Mouse (Mus musculus) G1E (cell line): Measurements from ENCODE around the gene Polr3e. TPM values are rescaled to one million over a fixed set of nuclear protein-coding genes. Genes with fewer than 3 reads are reported as not detected.
"Not testable (repeated sequence)": the region's sequence is repeated elsewhere in the genome, so short reads cannot be mapped to it uniquely, and the experiment has no call there.

Experiments
- ATAC-seq: 2 replicates; pipeline ENCODE4 v1.8.0; 2016; ENCODE audit warnings: mild to moderate bottlenecking; ENCODE audit not compliant: insufficient number of reproducible peaks, poor library complexity, low FRiP score, severe bottlenecking; ENCODE audit errors: extremely low read depth
- DNase-seq: peaks from one replicate; pipeline ENCODE4 v3.0.0; 2012; ENCODE audit warnings: low spot score
- H3K27me3 ChIP-seq: 2 replicates; pipeline ENCODE4 v1.6.1; 2012; ENCODE audit warnings: mild to moderate bottlenecking, low read length, inconsistent platforms; ENCODE audit not compliant: insufficient read depth
- H3K36me3 ChIP-seq: replicated peaks from 2 replicates; pipeline ENCODE3; 2012; ENCODE audit warnings: mild to moderate bottlenecking, inconsistent platforms
- H3K4me1 ChIP-seq: 2 replicates; pipeline ENCODE4 v1.6.1; 2012; ENCODE audit warnings: low read depth, low read length, inconsistent platforms, mixed read lengths; ENCODE audit not compliant: insufficient read depth
- H3K4me3 ChIP-seq: 2 replicates; pipeline ENCODE4 v1.5.1; 2012; ENCODE audit warnings: low read depth, mild to moderate bottlenecking, inconsistent platforms, low read length, moderate library complexity, mixed read lengths
- H3K9me3 ChIP-seq: replicated peaks from 2 replicates; pipeline ENCODE4 v1.6.1; 2012; ENCODE audit warnings: inconsistent platforms
- CTCF ChIP-seq: IDR thresholded peaks from 2 replicates; pipeline ENCODE4 v1.5.1; 2012; ENCODE audit warnings: low read depth, low read length, inconsistent platforms, mixed read lengths
- GATA1 ChIP-seq: IDR thresholded peaks from 2 replicates; pipeline ENCODE4 v1.6.1; 2012; ENCODE audit warnings: borderline replicate concordance, low read length, inconsistent platforms, mixed read lengths
- GATA2 ChIP-seq: IDR thresholded peaks from 2 replicates; pipeline ENCODE4 v1.6.1; 2012; ENCODE audit warnings: low read depth, low read length, inconsistent platforms, borderline replicate concordance
- POLR2AphosphoS5 ChIP-seq: IDR thresholded peaks from 2 replicates; pipeline ENCODE4 v1.6.1; 2012; ENCODE audit warnings: low read depth, low read length, inconsistent platforms; ENCODE audit not compliant: insufficient replicate concordance
- TAL1 ChIP-seq: conservative IDR thresholded peaks from 2 replicates; pipeline ENCODE4 v1.6.1; 2012; ENCODE audit warnings: low read depth, low read length, inconsistent platforms, mixed read lengths
- polyA plus RNA-seq: library from polyadenylated mRNA; stranded (reverse); fragments of >175 nt; gene quantifications from 2 replicates; pipeline ENCODE4 v1.2.3, GENCODE M21; 2012
- total RNA-seq, 2 experiments: library from RNA; stranded (forward) in 1 of 2; stranded (reverse) in 1 of 2; fragments of 200-1000 nt in 1 of 2; fragments of >200 nt in 1 of 2; fragmentation: Nextera tagmentation in 1 of 2; gene quantifications; 2 replicates each; pipeline ENCODE4 v1.2.3; 2014 to 2017

Polr3e gene
- total and polyA plus RNA-seq, 3 experiments, result 18.0 to 36.5 (median 27.6) TPM

DNA sequence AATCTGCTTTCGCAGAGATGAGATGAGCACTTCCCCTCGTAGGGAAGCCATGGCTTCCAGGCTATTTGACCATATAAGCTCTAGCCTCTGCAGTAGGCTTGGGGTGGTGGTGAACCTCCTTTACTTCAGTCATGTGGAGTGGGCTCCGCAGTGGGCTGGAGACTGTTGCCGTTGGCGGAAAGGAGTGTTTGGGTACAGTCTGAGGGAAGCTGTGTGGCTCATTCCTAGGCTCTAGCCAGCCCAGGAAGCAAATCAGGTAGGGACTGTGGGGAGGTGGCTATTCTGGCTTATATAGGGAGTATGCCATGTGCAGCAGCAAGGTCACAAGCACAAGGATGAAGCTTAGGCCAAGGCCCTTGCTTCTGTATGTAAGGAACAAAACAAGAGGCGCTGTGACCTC is 23.7 kb downstream of the Polr3e start:
- ATAC-seq (no peak), DNase-seq (no peak)
- peaks cover 97% of the 10 kb centered on the region for H3K36me3 ChIP-seq
- no peaks in the 10 kb centered on the region for H3K27me3 ChIP-seq
- no peaks in the 10 kb centered on the region for H3K9me3 ChIP-seq
- peaks cover 17% of the 10 kb centered on the region for H3K4me1 ChIP-seq
- H3K4me3 ChIP-seq, result no peak overlapping the region
- TF ChIP-seq CTCF (no peak), POLR2AphosphoS5 (no peak)

DNA sequence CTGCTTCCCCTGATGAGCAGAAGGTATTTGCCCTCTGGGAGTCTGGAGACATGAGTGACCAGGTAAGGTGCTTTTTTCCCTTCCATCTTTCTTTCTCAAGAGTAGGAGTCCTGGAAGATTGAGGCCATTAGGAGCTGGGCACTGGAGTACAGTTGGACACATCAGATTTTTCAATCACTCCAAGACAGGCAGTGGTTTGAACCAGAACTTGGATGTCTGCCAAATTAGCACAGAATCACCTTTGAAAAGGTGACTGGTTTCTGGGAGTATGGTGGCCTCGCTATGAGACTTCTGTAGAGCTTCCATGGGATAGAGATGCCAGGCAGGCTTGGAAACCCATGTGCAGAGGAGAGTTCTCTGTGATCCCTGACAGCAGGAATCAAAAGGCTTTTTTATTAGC is 25.0 kb downstream of the Polr3e start:
- Histone ChIP-seq H3K27me3 (no peaks in the 10 kb centered on the region), H3K4me1 (peaks cover 6% of the 10 kb centered on the region), H3K9me3 (no peaks in the 10 kb centered on the region), H3K36me3 (peaks cover 91% of the 10 kb centered on the region), H3K4me3 (no peak overlapping the region)
- ATAC-seq, result no peak
- TF ChIP-seq CTCF (no peak), TAL1 (no peak), GATA2 (no peak), POLR2AphosphoS5 (no peak), GATA1 (no peak)
- no peak for DNase-seq

DNA sequence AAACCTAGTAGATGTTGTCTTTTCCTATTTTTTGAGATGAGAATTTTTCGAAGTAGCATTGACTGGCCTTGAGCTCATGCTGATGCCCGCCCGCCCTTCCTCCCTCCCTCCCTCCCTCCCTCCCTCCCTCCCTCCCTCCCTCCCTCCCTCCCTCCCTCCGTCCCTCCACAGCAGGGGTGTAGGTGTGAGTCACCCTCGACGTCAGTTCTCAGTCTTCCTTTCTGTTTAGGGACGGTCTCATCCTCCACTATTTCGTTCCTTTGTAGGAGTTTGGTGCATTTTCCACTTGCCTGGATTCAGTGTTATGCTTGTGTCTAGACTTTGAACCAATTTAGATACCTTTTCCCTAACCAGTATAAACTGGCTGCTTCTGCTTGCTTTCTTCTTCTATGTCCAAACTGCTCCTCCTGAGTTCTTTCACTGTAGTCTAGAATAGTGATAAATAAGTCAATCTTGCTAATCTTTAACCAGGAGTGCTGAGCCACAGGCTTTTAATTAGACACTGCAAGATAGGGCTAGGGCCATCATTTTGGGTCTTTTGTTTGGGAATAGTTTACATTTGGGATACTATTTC is 26.5 kb downstream of the Polr3e start:
- Histone ChIP-seq H3K4me3 (no peak overlapping the region), H3K27me3 (no peaks in the 10 kb centered on the region), H3K4me1 (peaks cover 6% of the 10 kb centered on the region), H3K36me3 (peaks cover 89% of the 10 kb centered on the region), H3K9me3 (no peaks in the 10 kb centered on the region)
- ATAC-seq (no peak), DNase-seq (no peak)
- TF ChIP-seq POLR2AphosphoS5, result no peak
- no peak for TF ChIP-seq CTCF
- TF ChIP-seq GATA2, result no peak
- TF ChIP-seq GATA1, result no peak
- no peak for TF ChIP-seq TAL1

DNA sequence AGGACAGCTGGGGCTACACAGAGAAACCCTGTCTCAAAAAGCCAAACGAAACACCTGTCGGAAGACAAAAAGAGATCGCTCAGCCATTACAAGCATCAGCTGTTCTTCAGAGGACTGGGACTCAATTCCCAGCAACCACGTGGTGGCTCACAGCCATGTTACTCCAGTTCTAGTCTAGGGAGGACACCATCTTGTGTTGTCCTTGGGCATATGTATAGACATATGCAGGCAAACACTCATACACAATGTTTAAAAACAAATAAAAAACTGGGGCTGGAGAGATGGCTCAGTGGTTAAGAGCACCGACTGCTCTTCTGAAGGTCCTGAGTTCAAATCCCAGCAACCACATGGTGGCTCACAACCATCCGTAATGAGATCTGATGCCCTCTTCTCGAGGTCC is 36.0 kb downstream of the Polr3e start:
- H3K36me3 ChIP-seq, result peaks cover 50% of the 10 kb centered on the region
- not testable (repeated sequence) for H3K4me1 ChIP-seq, H3K4me3 ChIP-seq, H3K9me3 ChIP-seq, DNase-seq, H3K27me3 ChIP-seq, ATAC-seq

DNA sequence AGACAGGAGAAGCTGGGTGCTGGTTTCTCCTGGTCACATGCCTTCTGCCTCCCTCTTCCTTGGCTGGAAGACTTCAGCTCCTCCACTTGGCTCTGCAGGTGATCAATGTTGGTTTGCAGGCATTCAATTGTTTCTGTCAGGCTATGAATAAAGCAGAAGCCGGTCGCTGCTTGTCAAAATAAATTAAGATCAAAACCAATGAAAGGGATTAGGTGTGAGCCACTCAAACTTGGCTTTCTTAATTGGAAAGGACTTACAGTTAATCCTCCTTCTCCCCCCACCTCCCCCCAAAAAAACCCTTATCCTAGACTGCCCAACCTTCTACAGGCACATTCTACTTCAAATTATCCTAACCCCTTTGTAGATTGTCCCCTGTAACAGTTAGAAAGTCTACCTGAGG is 42.6 kb downstream of the Polr3e start:
- no peak for ATAC-seq
- Histone ChIP-seq H3K4me3 (no peak overlapping the region), H3K9me3 (no peaks in the 10 kb centered on the region), H3K4me1 (peaks cover 6% of the 10 kb centered on the region), H3K36me3 (peaks cover 76% of the 10 kb centered on the region), H3K27me3 (no peaks in the 10 kb centered on the region)
- DNase-seq, result no peak
- no peak for TF ChIP-seq GATA2
- TF ChIP-seq POLR2AphosphoS5, result no peak
- no peak for TF ChIP-seq TAL1
- TF ChIP-seq GATA1, result no peak
- TF ChIP-seq CTCF, result no peak

DNA sequence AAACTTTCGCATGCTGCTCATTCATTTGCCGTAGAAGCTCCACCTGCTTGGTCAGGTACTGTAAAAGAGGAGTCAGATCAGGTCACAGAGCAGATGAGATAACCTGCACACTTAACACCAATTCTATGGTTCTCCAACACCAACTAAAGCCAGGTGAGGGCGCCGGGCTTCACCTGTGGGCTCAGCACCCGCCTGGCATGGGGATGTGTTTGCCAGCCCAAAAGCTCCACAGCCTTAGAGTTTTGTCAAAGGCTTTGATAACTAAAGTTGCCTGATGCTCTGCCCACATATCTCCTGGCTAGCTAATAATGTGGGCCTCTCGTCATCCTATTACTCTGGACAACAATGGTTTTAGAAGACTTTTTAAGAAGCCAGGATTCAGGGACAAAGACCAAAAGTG is 43.1 kb downstream of the Polr3e start:
- Histone ChIP-seq H3K27me3 (no peaks in the 10 kb centered on the region), H3K9me3 (no peaks in the 10 kb centered on the region), H3K36me3 (peaks cover 74% of the 10 kb centered on the region), H3K4me3 (no peak overlapping the region), H3K4me1 (peaks cover 6% of the 10 kb centered on the region)
- DNase-seq (no peak), ATAC-seq (no peak)
- TF ChIP-seq TAL1 (no peak), POLR2AphosphoS5 (no peak), CTCF (no peak), GATA1 (no peak), GATA2 (no peak)

DNA sequence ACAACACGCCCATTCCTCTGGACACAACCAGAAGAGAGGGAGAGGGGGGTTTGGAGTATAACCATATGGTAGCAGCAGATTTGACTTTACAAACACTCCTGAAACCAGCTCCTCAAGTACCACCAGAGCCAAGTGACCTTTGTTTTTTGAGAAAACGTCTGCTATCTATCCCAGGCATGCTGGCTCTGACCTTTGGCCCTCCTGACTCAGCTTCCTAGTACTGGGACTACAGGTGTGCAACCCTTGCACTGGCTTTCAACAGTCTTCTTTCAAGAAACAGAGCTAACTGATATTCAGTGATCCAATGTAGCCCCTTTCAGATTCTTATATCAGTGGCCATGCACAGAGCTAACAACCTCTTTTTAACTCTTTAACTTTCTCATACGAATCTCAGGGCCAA is 44.3 kb downstream of the Polr3e start:
- ATAC-seq, result no peak
- H3K4me1 ChIP-seq, result peaks cover 6% of the 10 kb centered on the region
- no peaks in the 10 kb centered on the region for H3K9me3 ChIP-seq
- no peak for DNase-seq
- no peak overlapping the region for H3K4me3 ChIP-seq
- peaks cover 73% of the 10 kb centered on the region for H3K36me3 ChIP-seq
- no peaks in the 10 kb centered on the region for H3K27me3 ChIP-seq
- TF ChIP-seq CTCF (no peak), TAL1 (no peak), GATA2 (no peak), POLR2AphosphoS5 (no peak), GATA1 (no peak)
